ENCODE assay signal across 41 mouse cellular contexts in the genomic region with DNA sequence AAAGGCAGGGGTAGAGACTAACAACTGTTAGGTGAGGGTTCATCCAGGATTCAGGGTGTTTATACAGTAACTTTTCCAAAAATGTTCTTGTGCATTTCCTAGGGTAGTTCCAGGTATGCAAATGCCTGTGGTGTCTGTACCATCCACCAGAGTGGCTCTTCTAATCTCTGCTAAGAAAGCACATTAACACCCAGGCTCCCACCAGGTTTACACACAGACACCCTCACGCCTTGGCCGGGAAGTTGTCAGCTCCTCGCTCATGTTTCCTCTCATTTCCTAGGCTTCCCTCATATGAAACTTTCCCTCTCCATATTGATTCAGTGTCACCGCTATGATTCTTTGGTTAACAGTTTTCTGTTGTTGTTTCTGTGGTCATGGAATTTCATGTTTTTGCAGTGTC. TPM values are rescaled to one million over a fixed set of nuclear protein-coding genes. Genes with fewer than 3 reads are reported as not detected.
DNase-seq lines count a peak whose midpoint lies in the region; ATAC-seq and TF ChIP-seq lines count a peak whose summit lies in the region.
"Had no signal": no experiment of that assay in that cellular context is flagged by ENCODE, and none has a peak within 500 bp of the region (broad histone marks: within the 10 kb centered on the region; RNA-seq: fewer than 3 reads in every experiment).

No protein-coding gene starts in this region.

- no peak for TF ChIP-seq POLR2A in brain, embryonic 14.5 days (IDR thresholded peaks at IDR 0.05; ENCODE audit: borderline replicate concordance, extremely low read depth, insufficient read depth, insufficient read length, poor library complexity, severe bottlenecking)

- ATAC-seq in midbrain, embryonic 11.5 days (ENCODE audit: low FRiP score), result no peak
- ATAC-seq in midbrain, postnatal 0 days (ENCODE audit: low FRiP score), result no peak
- no peak for ATAC-seq in forebrain, embryonic 16.5 days
- ATAC-seq in intestine, postnatal 0 days, result no peak
- ATAC-seq: inflammation-experienced regulatory T-cells, adult 6 months; midbrain, embryonic 16.5 days had no signal

- no peaks in the 10 kb centered on the region for H3K36me3 ChIP-seq in midbrain, embryonic 11.5 days (ENCODE audit: control insufficient read depth, insufficient read depth, low read length)
- no peaks in the 10 kb centered on the region for H3K36me3 ChIP-seq in midbrain, postnatal 0 days (ENCODE audit: insufficient read depth, low read length)
- H3K36me3 ChIP-seq in forebrain, embryonic 16.5 days (ENCODE audit: control insufficient read depth, insufficient read depth), result no peaks in the 10 kb centered on the region
- no peaks in the 10 kb centered on the region for H3K36me3 ChIP-seq in intestine, postnatal 0 days (ENCODE audit: control insufficient read depth, insufficient read depth)
- H3K36me3 ChIP-seq: embryonic facial prominence, embryonic 12.5 days; heart, embryonic 13.5 days; hindbrain, embryonic 10.5 days; hindbrain, embryonic 15.5 days; kidney, embryonic 15.5 days; limb, embryonic 13.5 days; lung, embryonic 15.5 days; midbrain, embryonic 10.5 days; neural tube, embryonic 12.5 days had no signal

- H3K4me3 ChIP-seq in midbrain, embryonic 11.5 days (ENCODE audit: low read depth, low read length), result no peak overlapping the region
- H3K4me3 ChIP-seq in midbrain, postnatal 0 days (ENCODE audit: low read depth, low read length), result no peak overlapping the region
- H3K4me3 ChIP-seq in forebrain, embryonic 16.5 days (replicated peaks; ENCODE audit: low read length), result no peak overlapping the region
- no peak overlapping the region for H3K4me3 ChIP-seq in intestine, postnatal 0 days (ENCODE audit: low read depth, low read length)
- H3K4me3 ChIP-seq: embryonic facial prominence, embryonic 12.5 days; gastrocnemius, adult 2 months; heart, embryonic 13.5 days; hindbrain, embryonic 10.5 days; hindbrain, embryonic 15.5 days; kidney, embryonic 15.5 days; limb, embryonic 13.5 days; lung, embryonic 15.5 days; midbrain, embryonic 10.5 days; myocyte; neural tube, embryonic 12.5 days had no signal

- no peak overlapping the region for H3K9ac ChIP-seq in midbrain, embryonic 11.5 days (ENCODE audit: low read length)
- no peak overlapping the region for H3K9ac ChIP-seq in midbrain, postnatal 0 days (replicated peaks; ENCODE audit: low read length, poor library complexity, severe bottlenecking)
- H3K9ac ChIP-seq in forebrain, embryonic 16.5 days (replicated peaks; ENCODE audit: low read depth, low read length), result 0 out of 2 replicates have a peak overlapping the region, but pooled peaks have one; percentile 6
- H3K9ac ChIP-seq in intestine, postnatal 0 days (ENCODE audit: low read depth, low read length), result no peak overlapping the region
- H3K9ac ChIP-seq: embryonic facial prominence, embryonic 12.5 days; heart, embryonic 13.5 days; hindbrain, embryonic 15.5 days; kidney, embryonic 15.5 days; limb, embryonic 13.5 days; lung, embryonic 15.5 days; neural tube, embryonic 12.5 days had no signal

- no peak overlapping the region for H3K27ac ChIP-seq in midbrain, embryonic 11.5 days (ENCODE audit: low read depth, low read length)
- no peak overlapping the region for H3K27ac ChIP-seq in midbrain, postnatal 0 days (ENCODE audit: low read depth, low read length)
- peak overlapping the region; percentile 75 for H3K27ac ChIP-seq in forebrain, embryonic 16.5 days (ENCODE audit: low read length)
- H3K27ac ChIP-seq in intestine, postnatal 0 days (ENCODE audit: low read depth, low read length), result no peak overlapping the region
- H3K27ac ChIP-seq: embryonic facial prominence, embryonic 12.5 days; gastrocnemius, adult 2 months; heart, embryonic 13.5 days; hindbrain, embryonic 10.5 days; hindbrain, embryonic 15.5 days; kidney, embryonic 15.5 days; limb, embryonic 13.5 days; lung, embryonic 15.5 days; midbrain, embryonic 10.5 days; neural tube, embryonic 12.5 days; stomach, postnatal 0 days had no signal

- TF ChIP-seq CTCF in midbrain, postnatal 0 days (IDR thresholded peaks at IDR 0.05), result no peak
- no peak for TF ChIP-seq CTCF in brain, embryonic 14.5 days (IDR thresholded peaks at IDR 0.05; ENCODE audit: borderline replicate concordance, extremely low read depth, insufficient read depth, insufficient read length)
- no peak for TF ChIP-seq CTCF in intestine, postnatal 0 days (IDR thresholded peaks at IDR 0.05; ENCODE audit: low read depth)

- H3K9me3 ChIP-seq in midbrain, embryonic 11.5 days (ENCODE audit: control insufficient read depth, low read length), result no peaks in the 10 kb centered on the region
- H3K9me3 ChIP-seq in midbrain, postnatal 0 days (ENCODE audit: low read length), result no peaks in the 10 kb centered on the region
- H3K9me3 ChIP-seq in forebrain, embryonic 16.5 days (ENCODE audit: control insufficient read depth, low read length), result no peaks in the 10 kb centered on the region
- H3K9me3 ChIP-seq in intestine, postnatal 0 days (ENCODE audit: control insufficient read depth), result no peaks in the 10 kb centered on the region
- H3K9me3 ChIP-seq: embryonic facial prominence, embryonic 12.5 days; heart, embryonic 13.5 days; hindbrain, embryonic 10.5 days; hindbrain, embryonic 15.5 days; kidney, embryonic 15.5 days; limb, embryonic 13.5 days; lung, embryonic 15.5 days; midbrain, embryonic 10.5 days; neural tube, embryonic 12.5 days had no signal

- no peaks in the 10 kb centered on the region for H3K27me3 ChIP-seq in midbrain, embryonic 11.5 days (ENCODE audit: control insufficient read depth, insufficient read depth, low read length)
- H3K27me3 ChIP-seq in midbrain, postnatal 0 days (ENCODE audit: insufficient read depth, low read length), result no peaks in the 10 kb centered on the region
- H3K27me3 ChIP-seq in forebrain, embryonic 16.5 days (replicated peaks; ENCODE audit: control insufficient read depth, insufficient read depth, low read length), result no peaks in the 10 kb centered on the region
- no peaks in the 10 kb centered on the region for H3K27me3 ChIP-seq in intestine, postnatal 0 days (replicated peaks; ENCODE audit: control insufficient read depth, insufficient read depth, low read length)
- H3K27me3 ChIP-seq: hindbrain, embryonic 15.5 days; neural tube, embryonic 12.5 days had no signal

- peak; percentile 29 to 38 for DNase-seq in frontal cortex, postnatal 36 days (ENCODE audit: low spot score in 2 of 2)
- DNase-seq in frontal cortex, postnatal 25 days (ENCODE audit: low spot score in 2 of 2), result no peak
- peak; percentile 67 for DNase-seq in midbrain, embryonic 11.5 days (ENCODE audit: low spot score, missing footprints)
- no peak for DNase-seq in midbrain, postnatal 0 days (ENCODE audit: low spot score)
- DNase-seq in brain, embryonic 14.5 days (ENCODE audit: low read depth), result peak; percentile 38
- DNase-seq: adrenal gland, postnatal 36 days; B cell, adult 2 months; cerebellum, adult 11 months; cerebellum, adult 9-10 months; cerebellum, postnatal 36 days; embryo, embryonic 11 days; gastrocnemius, adult 2 months; gastrocnemius, postnatal 36 days; heart, postnatal 10 days; kidney, adult 18-20 months; kidney, postnatal 25 days; layer of hippocampus, postnatal 36 days; right cerebral cortex, postnatal 14 days; thymus, adult 18-20 months; thymus, postnatal 25 days had no signal

- 85% methylated on average over 4 of the region's 4 CpGs for WGBS in midbrain, embryonic 11.5 days
- WGBS in midbrain, postnatal 0 days, result 87% methylated on average over 4 of the region's 4 CpGs
- 61% methylated on average over 4 of the region's 4 CpGs for WGBS in forebrain, embryonic 16.5 days
- 72% methylated on average over 4 of the region's 4 CpGs for WGBS in intestine, postnatal 0 days

- H3K4me1 ChIP-seq in midbrain, embryonic 11.5 days (ENCODE audit: control insufficient read depth, insufficient read depth, low read length), result no peaks in the 10 kb centered on the region
- H3K4me1 ChIP-seq in midbrain, postnatal 0 days (ENCODE audit: insufficient read depth, low read length), result no peaks in the 10 kb centered on the region; the same call in 1 of the 2 replicates
- H3K4me1 ChIP-seq in forebrain, embryonic 16.5 days (replicated peaks; ENCODE audit: control insufficient read depth, insufficient read depth, low read length), result peaks cover 10% of the 10 kb centered on the region; the same call in 1 of the 2 replicates
- H3K4me1 ChIP-seq in intestine, postnatal 0 days (replicated peaks; ENCODE audit: control insufficient read depth, insufficient read depth, low read length), result no peaks in the 10 kb centered on the region
- H3K4me1 ChIP-seq: embryonic facial prominence, embryonic 12.5 days; heart, embryonic 13.5 days; kidney, embryonic 15.5 days; lung, embryonic 15.5 days; neural tube, embryonic 12.5 days had no signal

- H3K4me2 ChIP-seq in midbrain, embryonic 11.5 days, result no peak overlapping the region
- no peak overlapping the region for H3K4me2 ChIP-seq in midbrain, postnatal 0 days (ENCODE audit: low read depth, low read length, poor library complexity, severe bottlenecking)
- peak overlapping the region; percentile 26 for H3K4me2 ChIP-seq in forebrain, embryonic 16.5 days (ENCODE audit: low read length)
- H3K4me2 ChIP-seq in intestine, postnatal 0 days (replicated peaks; ENCODE audit: low read depth), result no peak overlapping the region
- H3K4me2 ChIP-seq: embryonic facial prominence, embryonic 12.5 days; heart, embryonic 13.5 days; hindbrain, embryonic 15.5 days; kidney, embryonic 15.5 days; limb, embryonic 13.5 days; liver, embryonic 11.5 days; lung, embryonic 15.5 days; neural tube, embryonic 12.5 days had no signal

RNA-seq across cellular contexts. Expression of gene Neurod6, which starts 2.4 kb away (rescaled TPM):
- 0.31 TPM in 1 of 2 replicates, not detected in the other for polyA plus RNA-seq in midbrain, embryonic 11.5 days (2014; fragmentation: Nextera tagmentation; extraction: Ambion mirVana)
- total RNA-seq in midbrain, postnatal 0 days (2014; rRNA removed), result 5.8 and 10.0 TPM in 2 replicates
- polyA plus RNA-seq in midbrain, postnatal 0 days (2015; fragmentation: Nextera tagmentation; extraction: Ambion mirVana), result 10.1 and 10.3 TPM in 2 replicates
- 64.8 and 189 TPM in 2 replicates for polyA plus RNA-seq in brain, embryonic 14.5 days (2012; rRNA removed)
- polyA plus RNA-seq in forebrain, embryonic 16.5 days (2015; fragmentation: Nextera tagmentation; extraction: Ambion mirVana), result 468 and 578 TPM in 2 replicates
- polyA plus RNA-seq in intestine, postnatal 0 days (2015; fragmentation: Nextera tagmentation; extraction: Ambion mirVana), result 0.82 and 0.99 TPM in 2 replicates
- total RNA-seq: adrenal gland, adult 18-20 months; adrenal gland, postnatal 36 days; gastrocnemius, adult 2 months; gastrocnemius, postnatal 36 days; heart, adult 8-10 months; heart, postnatal 10 days; megakaryocyte progenitor cell, adult 5-6 weeks had no signal
- polyA plus RNA-seq: inflammation-experienced regulatory T-cells, adult 6 months; kidney, embryonic 15.5 days; limb, embryonic 13.5 days; liver, embryonic 16.5 days; myocyte; spleen, adult 2 months had no signal

Comparison
In these comparisons a context has a peak if more than half of its experiments do, and no peak if none do; other contexts are left out.
1. DNase-seq: peak in frontal cortex, postnatal 36 days (2 of 2), midbrain, embryonic 11.5 days (single experiment) and brain, embryonic 14.5 days (single experiment); none in frontal cortex, postnatal 25 days (0 of 2) and midbrain, postnatal 0 days (single experiment).